Mouse (Mus musculus): ENCODE data around the gene Vmn1r122.
"Not testable (repeated sequence)": the region's sequence is repeated elsewhere in the genome, so short reads cannot be mapped to it uniquely, and the experiment has no call there.

Vmn1r122 gene

GRCm38 (mm10) chr7:21134028-21134427 lies at the start of gene Vmn1r122:
Vmn1r122 (minus strand) TSS chr7:21134128.
- DNase-seq (ENCODE audit: low spot score) = not testable (repeated sequence)

- not testable (repeated sequence) for DNase-seq (ENCODE audit: low spot score)
These were observed 28.0 kb upstream of the Vmn1r122 start, which contains the start of gene Vmn1r123 for GRCm38 (mm10) chr7:21161885-21162284. Vmn1r123 (plus strand) TSS chr7:21162185.

GRCm38 (mm10) chr7:21098413-21098812 lies 35.5 kb downstream of the Vmn1r122 start, which contains the start of gene Vmn1r121:
Vmn1r121 (minus strand) TSS chr7:21098513.
- DNase-seq (ENCODE audit: low spot score) = not testable (repeated sequence)

Data from urinary bladder, postnatal 25 days (tissue).